Mouse (Mus musculus) liver, adult 2 months (tissue): ENCODE data around the gene Foxp1.

ENCODE experiments used
- CTCF ChIP-seq: fragments of 200-500 bp; IDR thresholded peaks from 2 replicates; pipeline ENCODE4 v1.5.1; 2011; ENCODE audit warnings: low read depth, low read length, control low read depth
- POLR2A ChIP-seq: fragments of 200-500 bp; IDR thresholded peaks from 2 replicates; pipeline ENCODE4 v1.6.1; 2011; ENCODE audit warnings: low read length, control low read depth; ENCODE audit not compliant: insufficient read depth; ENCODE audit errors: extremely low read depth

DNA sequence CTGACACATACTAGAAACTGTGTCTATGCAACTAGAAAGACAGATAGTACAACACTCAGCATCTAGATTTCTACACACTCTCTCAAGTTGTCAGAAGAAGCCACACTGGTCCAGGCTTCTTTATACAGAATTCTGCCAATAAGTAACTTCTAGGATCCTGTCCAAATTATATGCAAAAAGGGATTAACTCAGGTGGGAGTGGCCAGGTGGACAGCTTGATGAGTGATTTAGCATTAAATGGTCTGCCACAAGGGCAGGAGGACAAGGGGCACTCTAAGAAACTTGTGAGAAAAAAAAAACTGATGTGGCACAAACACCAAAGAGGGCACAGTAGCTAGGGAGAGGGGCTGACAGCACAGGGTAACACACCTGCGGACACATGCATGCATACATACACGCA is 196.6 kb downstream of the Foxp1 start:
- TF ChIP-seq CTCF: no peak
- TF ChIP-seq POLR2A: no peak
